ENCODE assay signal across 30 mouse cellular contexts in the genomic region with DNA sequence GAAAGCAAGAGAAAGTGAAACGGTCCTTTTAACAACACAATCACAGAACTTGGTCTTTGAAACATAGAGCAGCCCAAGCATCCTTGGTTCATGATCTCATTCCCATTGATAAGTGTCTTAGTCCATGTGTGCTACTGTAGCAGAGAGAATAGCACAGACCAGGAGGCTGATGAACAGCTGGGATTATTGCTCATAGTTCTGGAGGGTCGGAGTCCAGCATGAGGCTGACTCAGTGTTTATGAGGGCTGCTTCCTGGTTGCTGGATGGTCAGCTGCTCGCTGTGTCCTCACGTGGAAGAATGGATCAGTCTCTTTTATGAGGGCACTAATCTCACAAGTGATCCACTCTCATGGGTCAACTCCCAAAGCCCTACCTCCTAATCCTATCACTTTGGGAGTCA.
DNase-seq lines count a peak whose midpoint lies in the region; ATAC-seq and TF ChIP-seq lines count a peak whose summit lies in the region.
"Had no signal": no experiment of that assay in that cellular context is flagged by ENCODE, and none has a peak within 500 bp of the region (broad histone marks: within the 10 kb centered on the region; RNA-seq: fewer than 3 reads in every experiment).

No protein-coding gene starts in this region.

- WGBS in intestine, embryonic 16.5 days, result 50% methylated on average over 4 of the region's 4 CpGs

- H3K27me3 ChIP-seq in C2C12 (ENCODE audit: control insufficient read depth, insufficient read depth, insufficient read length) (no peaks in the 10 kb centered on the region), myocyte (ENCODE audit: control insufficient read depth, insufficient read depth, insufficient read length) (no peaks in the 10 kb centered on the region)
- no peaks in the 10 kb centered on the region for H3K27me3 ChIP-seq in intestine, embryonic 16.5 days (replicated peaks; ENCODE audit: control insufficient read depth, insufficient read depth, low read length)
- H3K27me3 ChIP-seq: embryonic facial prominence, embryonic 13.5 days; forebrain, embryonic 12.5 days; forebrain, embryonic 15.5 days; hindbrain, embryonic 13.5 days; Patski had no signal

- peaks cover 3% of the 10 kb centered on the region for H3K79me3 ChIP-seq in C2C12 (ENCODE audit: low read depth)

- DNase-seq in NIH3T3 (ENCODE audit: low read depth), result peak; percentile 28
- DNase-seq in natural killer cell, adult 2 months (ENCODE audit: low spot score in 2 of 2), result no peak
- no peak for DNase-seq in c-Kit-positive CD71-positive TER-119-positive erythroid progenitor cells, embryonic 14.5 days (ENCODE audit: low spot score)
- no peak for DNase-seq in right cerebral cortex, postnatal 4 days
- DNase-seq: adrenal gland, postnatal 10 days; adrenal gland, postnatal 36 days; B cell, adult 2 months; cerebellum, adult 11-12 months; cerebellum, adult 8-10 months; cerebellum, postnatal 10 days; cerebellum, postnatal 36 days; embryo, embryonic 11 days; gastrocnemius, postnatal 10 days; gastrocnemius, postnatal 36 days; heart, postnatal 36 days had no signal

- no peaks in the 10 kb centered on the region for H3K4me1 ChIP-seq in intestine, embryonic 16.5 days (ENCODE audit: control insufficient read depth, insufficient read depth, low read length)
- H3K4me1 ChIP-seq: forebrain, embryonic 12.5 days; forebrain, embryonic 15.5 days; hindbrain, embryonic 10.5 days; hindbrain, embryonic 13.5 days had no signal

- no peak for TF ChIP-seq CTCF in C2C12 (IDR thresholded peaks at IDR 0.05; ENCODE audit: control insufficient read depth, insufficient read depth, insufficient read length)

- peak; percentile 91 for ATAC-seq in intestine, embryonic 16.5 days
- ATAC-seq: CD4-positive, CD25-positive, alpha-beta regulatory T cell, adult 4 months; forebrain, embryonic 15.5 days; hindbrain, postnatal 0 days; inflammation-experienced regulatory T-cells, adult 6 months; Patski had no signal

- peaks cover 23% of the 10 kb centered on the region for H3K36me3 ChIP-seq in C2C12 (ENCODE audit: control insufficient read depth, insufficient read depth)
- no peaks in the 10 kb centered on the region for H3K36me3 ChIP-seq in intestine, embryonic 16.5 days (ENCODE audit: control insufficient read depth, insufficient read depth, low read length)
- H3K36me3 ChIP-seq in myocyte (ENCODE audit: control insufficient read depth, insufficient read depth), result no peaks in the 10 kb centered on the region
- H3K36me3 ChIP-seq: forebrain, embryonic 12.5 days; forebrain, embryonic 15.5 days; hindbrain, embryonic 10.5 days; hindbrain, embryonic 13.5 days had no signal

- TF ChIP-seq POLR2A in myocyte (IDR thresholded peaks at IDR 0.05; ENCODE audit: insufficient read length, low read depth), result no peak

- no peak overlapping the region for H3ac ChIP-seq in C2C12 (ENCODE audit: control insufficient read depth, insufficient read length, low read depth)
- H3ac ChIP-seq in myocyte (ENCODE audit: control insufficient read depth, insufficient read length), result no peak overlapping the region

- H3K79me2 ChIP-seq in C2C12 (ENCODE audit: control insufficient read depth, insufficient read depth) (peaks cover 8% of the 10 kb centered on the region), myocyte (ENCODE audit: control insufficient read depth, insufficient read depth) (peaks cover 4% of the 10 kb centered on the region)

- no peak overlapping the region for H3K4me2 ChIP-seq in intestine, embryonic 16.5 days (ENCODE audit: low read depth, low read length)
- peak overlapping the region; percentile 3 for H3K4me2 ChIP-seq in myocyte (ENCODE audit: low read depth)
- H3K4me2 ChIP-seq: embryonic facial prominence, embryonic 13.5 days; forebrain, embryonic 12.5 days; forebrain, embryonic 15.5 days; heart, embryonic 11.5 days; hindbrain, embryonic 13.5 days had no signal

- H3K9ac ChIP-seq in intestine, embryonic 16.5 days (ENCODE audit: low read depth, low read length), result no peak overlapping the region
- H3K9ac ChIP-seq: embryonic facial prominence, embryonic 13.5 days; forebrain, embryonic 12.5 days; forebrain, embryonic 15.5 days; hindbrain, embryonic 13.5 days had no signal

- no peak overlapping the region for H3K27ac ChIP-seq in intestine, embryonic 16.5 days (ENCODE audit: low read length)
- H3K27ac ChIP-seq: embryonic facial prominence, embryonic 10.5 days; embryonic facial prominence, embryonic 13.5 days; forebrain, embryonic 12.5 days; forebrain, embryonic 15.5 days; hindbrain, embryonic 10.5 days; hindbrain, embryonic 13.5 days; hindbrain, postnatal 0 days had no signal

- H3K4me3 ChIP-seq in C2C12 (ENCODE audit: insufficient read depth, poor library complexity, severe bottlenecking), result no peak overlapping the region
- H3K4me3 ChIP-seq in intestine, embryonic 16.5 days (ENCODE audit: low read length), result no peak overlapping the region
- H3K4me3 ChIP-seq in myocyte, result no peak overlapping the region
- H3K4me3 ChIP-seq: embryonic facial prominence, embryonic 10.5 days; embryonic facial prominence, embryonic 13.5 days; erythroblast, embryonic 14.5 days; forebrain, embryonic 12.5 days; forebrain, embryonic 15.5 days; hindbrain, embryonic 10.5 days; hindbrain, embryonic 13.5 days had no signal

- H3K9me3 ChIP-seq in intestine, embryonic 16.5 days (ENCODE audit: control insufficient read depth, low read length), result no peaks in the 10 kb centered on the region
- H3K9me3 ChIP-seq: embryonic facial prominence, embryonic 10.5 days; embryonic facial prominence, embryonic 13.5 days; forebrain, embryonic 12.5 days; forebrain, embryonic 15.5 days; hindbrain, embryonic 10.5 days; hindbrain, embryonic 13.5 days had no signal

TF ChIP-seq in C2C12, 6 proteins besides CTCF, POLR2A, EP300 and RAD21:
- TF ChIP-seq USF1 (IDR thresholded peaks at IDR 0.05; ENCODE audit: low read depth) (no peak), MYOD1 (IDR thresholded peaks at IDR 0.05; ENCODE audit: control insufficient read depth, insufficient read length, low read depth) (peak; percentile 65)
TF ChIP-seq in C2C12: peak in this region for 1.

TF ChIP-seq in myocyte, 11 proteins besides CTCF, POLR2A, EP300 and RAD21:
- peak in 2 of 3 experiments; percentile 85 to 87 for TF ChIP-seq MYOD1 (IDR thresholded peaks at IDR 0.05; ENCODE audit: control insufficient read depth in 1 of 3, insufficient read length in 2 of 3, low read depth in 2 of 3)
- peak; percentile 41 to 88 (median 73) for TF ChIP-seq MYOG (IDR thresholded peaks at IDR 0.05; ENCODE audit: control insufficient read depth in 1 of 3, insufficient read depth in 1 of 3, insufficient read length in 2 of 3, low read depth in 2 of 3)
- no peak for TF ChIP-seq POLR2AphosphoS2 (IDR thresholded peaks at IDR 0.05; ENCODE audit: insufficient read length, low read depth)
- TF ChIP-seq USF1 (IDR thresholded peaks at IDR 0.05; ENCODE audit: low read depth), result peak; percentile 33
- TF ChIP-seq TCF3 (IDR thresholded peaks at IDR 0.05; ENCODE audit: insufficient read length, low read depth), result peak; percentile 49
- peak; percentile 19 for TF ChIP-seq TCF12 (IDR thresholded peaks at IDR 0.05; ENCODE audit: insufficient read depth, poor library complexity, severe bottlenecking)
- no peak for TF ChIP-seq MAX (IDR thresholded peaks at IDR 0.05; ENCODE audit: low read depth)
- TF ChIP-seq CEBPB (IDR thresholded peaks at IDR 0.05; ENCODE audit: insufficient read depth, poor library complexity, severe bottlenecking), result no peak
- TF ChIP-seq E2F4 (IDR thresholded peaks at IDR 0.05; ENCODE audit: insufficient read depth), result no peak
